Mouse (Mus musculus): ENCODE results near the gene Gse1. TPM values are rescaled to one million over a fixed set of nuclear protein-coding genes. Genes with fewer than 3 reads are reported as not detected.

Gene Gse1
- polyA plus RNA-seq, 1 experiment from 2014 or later, result 25.3 TPM

DNA sequence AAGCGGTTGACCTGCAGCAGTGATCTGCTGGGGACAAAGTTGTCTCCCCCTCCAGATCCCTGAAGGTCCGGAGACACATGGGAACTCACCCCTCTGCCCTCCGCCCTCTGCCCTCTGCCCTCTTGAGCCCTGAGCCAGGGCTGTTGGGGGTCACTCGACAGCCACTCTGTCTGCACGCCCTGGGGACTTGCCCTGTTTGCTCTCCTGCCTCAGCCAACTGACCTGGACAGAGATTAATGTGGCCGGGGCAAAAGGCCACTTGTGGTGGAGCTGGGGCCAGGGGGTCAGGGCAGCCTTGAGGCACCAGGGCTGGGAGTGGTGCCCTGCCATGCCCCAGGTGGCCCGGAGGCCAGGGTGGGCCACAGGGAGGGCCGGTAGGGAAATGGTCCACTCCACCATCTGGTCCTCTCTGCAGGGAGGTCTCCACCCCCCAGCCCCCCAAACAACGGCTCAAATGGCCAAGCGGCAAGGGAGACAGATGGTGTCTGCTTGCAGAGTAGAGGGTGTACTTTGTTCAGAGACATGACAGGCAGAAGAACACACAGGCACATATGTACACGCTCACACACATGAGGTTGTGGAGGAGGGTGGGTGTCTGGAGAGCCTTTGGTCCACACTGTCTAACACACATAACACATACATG, 181.2 kb downstream of the Gse1 start:
- Histone ChIP-seq H3K4me3 (ENCODE audit: low read depth, low read length) (no peak overlapping the region), H3K4me2 (no peak overlapping the region), H3K27ac (ENCODE audit: low read depth, low read length) (no peak overlapping the region; the same call in 1 of the 2 replicates), H3K4me1 (replicated peaks; ENCODE audit: control insufficient read depth, insufficient read depth, low read length) (peaks cover 47% of the 10 kb centered on the region), H3K27me3 (replicated peaks; ENCODE audit: control insufficient read depth, insufficient read depth, low read length) (peaks cover 4% of the 10 kb centered on the region; the same call in 1 of the 2 replicates), H3K9me3 (ENCODE audit: control insufficient read depth, low read length) (no peaks in the 10 kb centered on the region), H3K9ac (ENCODE audit: low read depth, low read length) (peak overlapping the region; percentile 22; the same call in 1 of the 2 replicates), H3K36me3 (ENCODE audit: control insufficient read depth, insufficient read depth, low read length) (no peaks in the 10 kb centered on the region)
- no peak for DNase-seq (ENCODE audit: low spot score)
- 58% methylated on average over 11 of the region's 11 CpGs for WGBS
- peak; percentile 34; the same call in 1 of the 2 replicates for ATAC-seq (replicated peaks; ENCODE audit: low FRiP score)

DNA sequence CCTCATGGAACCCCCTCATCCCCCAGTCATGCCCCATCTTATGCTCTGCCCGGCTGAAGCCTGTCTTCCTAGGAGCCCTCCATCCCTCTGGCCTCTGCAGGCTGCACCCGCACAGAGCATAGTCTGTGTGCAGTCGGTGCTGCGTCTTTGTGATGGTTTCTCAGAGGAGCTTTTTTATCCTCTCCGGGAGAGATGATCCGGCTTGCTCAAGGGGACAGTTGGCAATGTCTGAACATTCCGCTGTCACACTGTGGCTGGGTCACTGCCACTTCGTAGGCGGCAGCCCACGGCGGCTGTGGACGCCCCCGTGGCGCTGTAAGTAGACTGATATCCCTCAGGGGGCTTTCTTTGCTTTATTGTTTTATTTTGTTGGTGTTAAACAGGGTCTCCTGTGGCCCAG, 182.8 kb downstream of the Gse1 start:
- H3K4me3 ChIP-seq (ENCODE audit: low read depth, low read length), result no peak overlapping the region
- no peak for ATAC-seq (replicated peaks; ENCODE audit: low FRiP score)
- H3K27ac ChIP-seq (ENCODE audit: low read depth, low read length), result no peak overlapping the region
- peaks cover 4% of the 10 kb centered on the region; the same call in 1 of the 2 replicates for H3K27me3 ChIP-seq (replicated peaks; ENCODE audit: control insufficient read depth, insufficient read depth, low read length)
- H3K4me2 ChIP-seq, result no peak overlapping the region
- peaks cover 51% of the 10 kb centered on the region for H3K4me1 ChIP-seq (replicated peaks; ENCODE audit: control insufficient read depth, insufficient read depth, low read length)
- H3K36me3 ChIP-seq (ENCODE audit: control insufficient read depth, insufficient read depth, low read length), result no peaks in the 10 kb centered on the region
- DNase-seq (ENCODE audit: low spot score), result no peak
- H3K9ac ChIP-seq (ENCODE audit: low read depth, low read length), result no peak overlapping the region
- 87% methylated on average over 14 of the region's 14 CpGs for WGBS
- H3K9me3 ChIP-seq (ENCODE audit: control insufficient read depth, low read length), result no peaks in the 10 kb centered on the region

GRCm38 (mm10) chr8:120411862-120412261, 183.6 kb downstream of the Gse1 start:
- Histone ChIP-seq H3K9ac (ENCODE audit: low read depth, low read length) (no peak overlapping the region), H3K9me3 (ENCODE audit: control insufficient read depth, low read length) (no peaks in the 10 kb centered on the region), H3K4me3 (ENCODE audit: low read depth, low read length) (no peak overlapping the region), H3K36me3 (ENCODE audit: control insufficient read depth, insufficient read depth, low read length) (no peaks in the 10 kb centered on the region), H3K27ac (ENCODE audit: low read depth, low read length) (no peak overlapping the region), H3K4me1 (replicated peaks; ENCODE audit: control insufficient read depth, insufficient read depth, low read length) (peaks cover 57% of the 10 kb centered on the region), H3K27me3 (replicated peaks; ENCODE audit: control insufficient read depth, insufficient read depth, low read length) (peaks cover 4% of the 10 kb centered on the region; the same call in 1 of the 2 replicates), H3K4me2 (no peak overlapping the region)
- no peak for ATAC-seq (replicated peaks; ENCODE audit: low FRiP score)
- WGBS, result 63% methylated on average over 8 of the region's 8 CpGs
- no peak for DNase-seq (ENCODE audit: low spot score)

DNA sequence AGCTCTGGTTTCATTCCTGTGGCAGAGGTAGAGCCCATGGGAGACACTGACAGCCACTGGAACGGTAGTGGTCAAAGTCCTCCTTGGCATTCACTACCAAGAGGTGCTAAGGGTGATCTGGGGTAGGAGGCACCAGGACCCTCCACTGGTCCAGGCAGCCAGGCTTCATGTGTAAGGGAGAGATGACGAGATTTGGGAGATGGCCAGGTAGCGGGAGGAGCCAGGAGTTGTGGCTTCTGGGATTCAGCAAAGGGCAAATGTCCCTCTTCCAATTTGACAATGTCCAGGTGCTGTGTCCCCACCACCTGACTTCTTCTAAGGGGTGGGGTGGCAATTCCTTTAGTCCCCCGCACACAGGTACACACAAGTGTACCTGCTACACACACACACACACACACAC, 184.1 kb downstream of the Gse1 start:
- Histone ChIP-seq H3K4me2 (no peak overlapping the region), H3K27me3 (replicated peaks; ENCODE audit: control insufficient read depth, insufficient read depth, low read length) (peaks cover 4% of the 10 kb centered on the region; the same call in 1 of the 2 replicates), H3K9me3 (ENCODE audit: control insufficient read depth, low read length) (no peaks in the 10 kb centered on the region), H3K27ac (ENCODE audit: low read depth, low read length) (no peak overlapping the region), H3K36me3 (ENCODE audit: control insufficient read depth, insufficient read depth, low read length) (no peaks in the 10 kb centered on the region), H3K4me3 (ENCODE audit: low read depth, low read length) (no peak overlapping the region), H3K4me1 (replicated peaks; ENCODE audit: control insufficient read depth, insufficient read depth, low read length) (peaks cover 57% of the 10 kb centered on the region), H3K9ac (ENCODE audit: low read depth, low read length) (no peak overlapping the region)
- ATAC-seq (replicated peaks; ENCODE audit: low FRiP score) (no peak), DNase-seq (ENCODE audit: low spot score) (no peak)
- WGBS, result 87% methylated on average over 4 of the region's 4 CpGs

DNA sequence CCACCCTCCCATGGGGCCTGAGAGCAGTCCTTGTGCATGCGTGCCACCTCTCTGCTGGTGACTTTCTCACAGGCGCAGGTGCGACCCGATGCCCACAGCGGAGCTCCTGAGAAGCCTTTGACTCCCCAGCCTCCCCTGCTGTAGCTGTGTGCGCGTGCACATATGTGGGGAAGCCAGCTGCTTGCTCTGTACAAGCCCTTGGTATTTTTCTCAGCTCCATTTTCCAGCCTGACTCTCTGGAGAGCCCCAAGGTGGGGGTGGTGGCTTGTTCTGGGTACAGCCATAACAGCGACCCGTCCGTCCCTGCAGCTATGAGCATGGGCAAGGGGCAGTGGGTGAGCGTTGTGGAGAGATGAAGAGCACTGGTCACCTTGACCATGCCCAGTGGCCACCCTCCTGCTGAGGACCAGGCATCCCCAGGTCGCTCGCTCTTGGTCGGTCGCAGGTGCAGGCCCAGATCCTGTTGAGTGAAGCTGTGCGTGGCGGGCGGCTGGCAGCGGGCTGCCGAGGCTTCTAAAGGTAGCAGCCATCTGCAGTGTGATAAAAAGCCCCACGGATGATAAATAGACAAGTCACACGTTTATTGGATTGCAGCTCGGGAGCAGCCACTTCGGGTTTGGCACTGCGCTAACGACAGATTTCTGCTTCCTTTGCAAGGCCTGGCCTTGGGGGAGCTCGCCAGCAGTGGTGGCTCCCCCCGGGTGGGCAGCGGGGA, 184.8 kb downstream of the Gse1 start:
- H3K36me3 ChIP-seq (ENCODE audit: control insufficient read depth, insufficient read depth, low read length), result no peaks in the 10 kb centered on the region
- H3K9me3 ChIP-seq (ENCODE audit: control insufficient read depth, low read length), result no peaks in the 10 kb centered on the region
- no peak overlapping the region for H3K9ac ChIP-seq (ENCODE audit: low read depth, low read length)
- 71% methylated on average over 29 of the region's 29 CpGs for WGBS
- H3K4me2 ChIP-seq, result no peak overlapping the region
- H3K4me3 ChIP-seq (ENCODE audit: low read depth, low read length), result no peak overlapping the region
- peaks cover 59% of the 10 kb centered on the region for H3K4me1 ChIP-seq (replicated peaks; ENCODE audit: control insufficient read depth, insufficient read depth, low read length)
- H3K27me3 ChIP-seq (replicated peaks; ENCODE audit: control insufficient read depth, insufficient read depth, low read length), result peaks cover 4% of the 10 kb centered on the region; the same call in 1 of the 2 replicates
- ATAC-seq (replicated peaks; ENCODE audit: low FRiP score) (no peak), DNase-seq (ENCODE audit: low spot score) (no peak)
- no peak overlapping the region for H3K27ac ChIP-seq (ENCODE audit: low read depth, low read length)

DNA sequence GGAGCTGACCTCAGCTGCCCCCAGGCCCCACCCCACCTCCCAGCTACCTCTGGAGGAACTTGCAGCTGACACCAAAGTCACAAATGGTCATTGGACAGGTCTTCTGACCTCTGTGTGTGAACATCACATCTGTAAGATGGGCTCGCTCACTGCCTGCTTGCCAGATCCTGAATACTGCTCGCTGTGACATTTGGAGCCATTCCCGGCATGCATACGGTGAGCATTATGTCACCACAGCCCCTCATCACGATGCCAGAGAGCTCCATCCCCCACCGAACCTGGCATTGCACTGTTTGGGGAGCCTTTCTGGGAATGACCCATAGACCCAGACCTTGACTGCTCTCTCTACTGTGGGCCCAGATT, 185.4 kb downstream of the Gse1 start:
- Histone ChIP-seq H3K4me2 (no peak overlapping the region), H3K9me3 (ENCODE audit: control insufficient read depth, low read length) (no peaks in the 10 kb centered on the region), H3K9ac (ENCODE audit: low read depth, low read length) (no peak overlapping the region), H3K4me3 (ENCODE audit: low read depth, low read length) (no peak overlapping the region), H3K27ac (ENCODE audit: low read depth, low read length) (no peak overlapping the region), H3K4me1 (replicated peaks; ENCODE audit: control insufficient read depth, insufficient read depth, low read length) (peaks cover 59% of the 10 kb centered on the region), H3K27me3 (replicated peaks; ENCODE audit: control insufficient read depth, insufficient read depth, low read length) (peaks cover 4% of the 10 kb centered on the region; the same call in 1 of the 2 replicates), H3K36me3 (ENCODE audit: control insufficient read depth, insufficient read depth, low read length) (no peaks in the 10 kb centered on the region)
- ATAC-seq (replicated peaks; ENCODE audit: low FRiP score) (no peak), DNase-seq (ENCODE audit: low spot score) (no peak)
- WGBS, result 79% methylated on average over 6 of the region's 6 CpGs

- H3K9me3 ChIP-seq (ENCODE audit: control insufficient read depth, low read length), result no peaks in the 10 kb centered on the region
- H3K27ac ChIP-seq (ENCODE audit: low read depth, low read length), result no peak overlapping the region
- 82% methylated on average over 4 of the region's 4 CpGs for WGBS
- H3K4me2 ChIP-seq, result no peak overlapping the region
- H3K27me3 ChIP-seq (replicated peaks; ENCODE audit: control insufficient read depth, insufficient read depth, low read length), result peaks cover 4% of the 10 kb centered on the region; the same call in 1 of the 2 replicates
- ATAC-seq (replicated peaks; ENCODE audit: low FRiP score) (no peak), DNase-seq (ENCODE audit: low spot score) (no peak)
- no peak overlapping the region for H3K4me3 ChIP-seq (ENCODE audit: low read depth, low read length)
- no peaks in the 10 kb centered on the region for H3K36me3 ChIP-seq (ENCODE audit: control insufficient read depth, insufficient read depth, low read length)
- H3K4me1 ChIP-seq (replicated peaks; ENCODE audit: control insufficient read depth, insufficient read depth, low read length), result peaks cover 59% of the 10 kb centered on the region
- H3K9ac ChIP-seq (ENCODE audit: low read depth, low read length), result no peak overlapping the region
These were observed 186.0 kb downstream of the Gse1 start for GRCm38 (mm10) chr8:120414216-120414615.

DNA sequence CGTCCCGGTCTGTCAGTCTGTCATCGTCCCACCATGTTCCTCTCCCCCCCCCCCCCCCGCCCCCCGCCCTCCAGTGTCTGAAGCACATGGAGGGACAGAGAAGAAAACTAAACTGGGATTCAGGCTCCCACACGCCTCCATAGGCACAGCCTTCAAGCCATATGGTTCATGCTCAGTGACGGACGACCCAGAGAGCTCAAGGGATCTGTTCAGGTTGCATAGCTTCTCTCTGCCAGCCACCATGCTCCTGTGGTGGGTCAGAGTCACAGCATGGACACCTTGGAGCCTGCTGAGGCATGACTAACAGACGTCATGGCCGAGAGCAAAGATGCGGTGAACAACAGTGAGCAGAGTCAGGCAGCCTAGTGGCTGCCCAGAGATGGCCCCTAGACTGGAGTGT, 187.2 kb downstream of the Gse1 start:
- no peaks in the 10 kb centered on the region for H3K9me3 ChIP-seq (ENCODE audit: control insufficient read depth, low read length)
- H3K4me2 ChIP-seq, result no peak overlapping the region
- ATAC-seq (replicated peaks; ENCODE audit: low FRiP score), result no peak
- peaks cover 70% of the 10 kb centered on the region for H3K4me1 ChIP-seq (replicated peaks; ENCODE audit: control insufficient read depth, insufficient read depth, low read length)
- H3K4me3 ChIP-seq (ENCODE audit: low read depth, low read length), result no peak overlapping the region
- no peaks in the 10 kb centered on the region for H3K36me3 ChIP-seq (ENCODE audit: control insufficient read depth, insufficient read depth, low read length)
- H3K27me3 ChIP-seq (replicated peaks; ENCODE audit: control insufficient read depth, insufficient read depth, low read length), result peaks cover 4% of the 10 kb centered on the region; the same call in 1 of the 2 replicates
- peak overlapping the region; percentile 9; the same call in 1 of the 2 replicates for H3K9ac ChIP-seq (ENCODE audit: low read depth, low read length)
- H3K27ac ChIP-seq (ENCODE audit: low read depth, low read length), result no peak overlapping the region
- DNase-seq (ENCODE audit: low spot score), result no peak
- WGBS, result 76% methylated on average over 9 of the region's 11 CpGs

- WGBS, result 44% methylated on average over 8 of the region's 8 CpGs
- Histone ChIP-seq H3K36me3 (ENCODE audit: control insufficient read depth, insufficient read depth, low read length) (no peaks in the 10 kb centered on the region), H3K4me3 (ENCODE audit: low read depth, low read length) (no peak overlapping the region), H3K4me1 (replicated peaks; ENCODE audit: control insufficient read depth, insufficient read depth, low read length) (peaks cover 71% of the 10 kb centered on the region), H3K9ac (ENCODE audit: low read depth, low read length) (no peak overlapping the region), H3K4me2 (peak overlapping the region; percentile 48), H3K9me3 (ENCODE audit: control insufficient read depth, low read length) (no peaks in the 10 kb centered on the region), H3K27me3 (replicated peaks; ENCODE audit: control insufficient read depth, insufficient read depth, low read length) (peaks cover 4% of the 10 kb centered on the region; the same call in 1 of the 2 replicates), H3K27ac (ENCODE audit: low read depth, low read length) (peak overlapping the region; percentile 74; the same call in 1 of the 2 replicates)
- DNase-seq (ENCODE audit: low spot score) (no peak), ATAC-seq (replicated peaks; ENCODE audit: low FRiP score) (no peak)
These were observed 187.9 kb downstream of the Gse1 start for GRCm38 (mm10) chr8:120416173-120416521.

All from liver, embryonic 11.5 days (tissue).